17 mouse cellular contexts compared by ENCODE assay signal in genomic region chr8:128453471-128453870, GRCm38 (mm10).
DNase-seq lines count a peak whose midpoint lies in the region; ATAC-seq and TF ChIP-seq lines count a peak whose summit lies in the region.
"Had no signal": no experiment of that assay in that cellular context is flagged by ENCODE, and none has a peak within 500 bp of the region (broad histone marks: within the 10 kb centered on the region; RNA-seq: fewer than 3 reads in every experiment).

No protein-coding gene starts in this region.

- no peak overlapping the region for H3K4me2 ChIP-seq in midbrain, postnatal 0 days (ENCODE audit: low read depth, low read length, poor library complexity, severe bottlenecking)
- H3K4me2 ChIP-seq in midbrain, embryonic 11.5 days, result no peak overlapping the region
- no peak overlapping the region for H3K4me2 ChIP-seq in intestine, embryonic 15.5 days (replicated peaks)
- H3K4me2 ChIP-seq: liver, embryonic 12.5 days had no signal

- H3K4me3 ChIP-seq in gastrocnemius, adult 2 months, result no peak overlapping the region
- H3K4me3 ChIP-seq in layer of hippocampus, adult 2 months, result no peak overlapping the region
- H3K4me3 ChIP-seq in midbrain, postnatal 0 days (ENCODE audit: low read depth, low read length), result no peak overlapping the region
- H3K4me3 ChIP-seq in midbrain, embryonic 11.5 days (ENCODE audit: low read depth, low read length), result no peak overlapping the region
- H3K4me3 ChIP-seq in left cerebral cortex, adult 2 months, result no peak overlapping the region
- no peak overlapping the region for H3K4me3 ChIP-seq in intestine, embryonic 15.5 days (replicated peaks)
- H3K4me3 ChIP-seq: embryonic facial prominence, embryonic 10.5 days; liver, embryonic 12.5 days; megakaryocyte, embryonic 14.5 days had no signal

- no peak for DNase-seq in gastrocnemius, adult 2 months
- DNase-seq in gastrocnemius, postnatal 14 days, result no peak
- DNase-seq in layer of hippocampus, adult 2 months (ENCODE audit: low spot score in 2 of 2), result no peak
- no peak for DNase-seq in layer of hippocampus, postnatal 14 days (ENCODE audit: low spot score in 2 of 2)
- DNase-seq in midbrain, postnatal 0 days (ENCODE audit: low spot score), result no peak
- no peak for DNase-seq in midbrain, embryonic 11.5 days (ENCODE audit: low spot score, missing footprints)
- DNase-seq in left cerebral cortex, adult 2 months (ENCODE audit: extremely low spot score in 1 of 2, low spot score in 2 of 2), result no peak
- DNase-seq: cerebellum, adult 18-20 months; cerebellum, postnatal 36 days; left cerebral cortex, postnatal 4 days; thymus, postnatal 36 days had no signal

- H3K9ac ChIP-seq in midbrain, postnatal 0 days (replicated peaks; ENCODE audit: low read length, poor library complexity, severe bottlenecking), result no peak overlapping the region
- H3K9ac ChIP-seq in midbrain, embryonic 11.5 days (ENCODE audit: low read length), result no peak overlapping the region
- no peak overlapping the region for H3K9ac ChIP-seq in intestine, embryonic 15.5 days
- H3K9ac ChIP-seq: liver, embryonic 12.5 days had no signal

- intact Hi-C loops in gastrocnemius, adult 2 months (cut with DNase I), result loop anchor here (10.0 kb wide), 1 partner anchor 89 kb away; no protein-coding TSS in a partner anchor
- intact Hi-C loops in gastrocnemius, postnatal 14 days (cut with DNase I; ENCODE audit: low total_unique reads), result no loop called here
- intact Hi-C loops in left cerebral cortex, adult 2 months (cut with DNase I), result no loop called here

- peaks cover 3% of the 10 kb centered on the region; the same call in 1 of the 2 replicates for H3K4me1 ChIP-seq in midbrain, postnatal 0 days (ENCODE audit: insufficient read depth, low read length)
- peaks cover 4% of the 10 kb centered on the region for H3K4me1 ChIP-seq in midbrain, embryonic 11.5 days (ENCODE audit: control insufficient read depth, insufficient read depth, low read length)
- no peaks in the 10 kb centered on the region for H3K4me1 ChIP-seq in intestine, embryonic 15.5 days (replicated peaks)
- H3K4me1 ChIP-seq: liver, embryonic 12.5 days had no signal

- H3K36me3 ChIP-seq in midbrain, postnatal 0 days (ENCODE audit: insufficient read depth, low read length), result no peaks in the 10 kb centered on the region
- H3K36me3 ChIP-seq in midbrain, embryonic 11.5 days (ENCODE audit: control insufficient read depth, insufficient read depth, low read length), result no peaks in the 10 kb centered on the region
- no peaks in the 10 kb centered on the region for H3K36me3 ChIP-seq in intestine, embryonic 15.5 days
- H3K36me3 ChIP-seq: embryonic facial prominence, embryonic 10.5 days had no signal

- H3K27ac ChIP-seq in gastrocnemius, adult 2 months, result peak overlapping the region; percentile 65
- 0 out of 2 replicates have a peak overlapping the region, but pooled peaks have one; percentile 2 for H3K27ac ChIP-seq in layer of hippocampus, adult 2 months
- 0 out of 2 replicates have a peak overlapping the region, but pooled peaks have one; percentile 32 for H3K27ac ChIP-seq in midbrain, postnatal 0 days (ENCODE audit: low read depth, low read length)
- no peak overlapping the region for H3K27ac ChIP-seq in midbrain, embryonic 11.5 days (ENCODE audit: low read depth, low read length)
- no peak overlapping the region for H3K27ac ChIP-seq in left cerebral cortex, adult 2 months
- no peak overlapping the region for H3K27ac ChIP-seq in intestine, embryonic 15.5 days
- H3K27ac ChIP-seq: embryonic facial prominence, embryonic 10.5 days; liver, embryonic 12.5 days had no signal

- H3K9me3 ChIP-seq in midbrain, postnatal 0 days (ENCODE audit: low read length), result no peaks in the 10 kb centered on the region
- H3K9me3 ChIP-seq in midbrain, embryonic 11.5 days (ENCODE audit: control insufficient read depth, low read length), result no peaks in the 10 kb centered on the region
- no peaks in the 10 kb centered on the region for H3K9me3 ChIP-seq in intestine, embryonic 15.5 days
- H3K9me3 ChIP-seq: embryonic facial prominence, embryonic 10.5 days; liver, embryonic 12.5 days; megakaryocyte, embryonic 14.5 days had no signal

- no peak for ATAC-seq in midbrain, postnatal 0 days (ENCODE audit: low FRiP score)
- no peak for ATAC-seq in midbrain, embryonic 11.5 days (ENCODE audit: low FRiP score)
- no peak for ATAC-seq in intestine, embryonic 15.5 days
- ATAC-seq: forebrain, embryonic 14.5 days; liver, embryonic 12.5 days had no signal

- 68% methylated on average over 2 of the region's 2 CpGs for WGBS in midbrain, postnatal 0 days
- 85% methylated on average over 2 of the region's 2 CpGs for WGBS in midbrain, embryonic 11.5 days
- whole genome bisulfite sequencing in intestine, embryonic 15.5 days, result 75% methylated on average over 2 of the region's 2 CpGs

- H3K27me3 ChIP-seq in midbrain, postnatal 0 days (ENCODE audit: insufficient read depth, low read length), result no peaks in the 10 kb centered on the region
- no peaks in the 10 kb centered on the region for H3K27me3 ChIP-seq in midbrain, embryonic 11.5 days (ENCODE audit: control insufficient read depth, insufficient read depth, low read length)
- no peaks in the 10 kb centered on the region for H3K27me3 ChIP-seq in intestine, embryonic 15.5 days (replicated peaks)
- H3K27me3 ChIP-seq: CH12.LX; liver, embryonic 12.5 days; megakaryocyte, embryonic 14.5 days had no signal

- no peak for TF ChIP-seq CTCF in gastrocnemius, adult 2 months (IDR thresholded peaks at IDR 0.05)
- no peak for TF ChIP-seq CTCF in layer of hippocampus, adult 2 months (conservative IDR thresholded peaks at IDR 0.05)
- no peak for TF ChIP-seq CTCF in midbrain, postnatal 0 days (IDR thresholded peaks at IDR 0.05)
- no peak for TF ChIP-seq CTCF in left cerebral cortex, adult 2 months (IDR thresholded peaks at IDR 0.05)

Comparison
In these comparisons a context has a peak if more than half of its experiments do, and no peak if none do; other contexts are left out.
1. H3K27ac ChIP-seq: peak in gastrocnemius, adult 2 months (single experiment), layer of hippocampus, adult 2 months (single experiment) and midbrain, postnatal 0 days (single experiment); none in midbrain, embryonic 11.5 days (single experiment), left cerebral cortex, adult 2 months (single experiment) and intestine, embryonic 15.5 days (single experiment).